Comparison of ENCODE assay signal across 8 mouse cellular contexts in genomic region chr8:71487691-71488445, GRCm38 (mm10). TPM values are rescaled to one million over a fixed set of nuclear protein-coding genes. Genes with fewer than 3 reads are reported as not detected.
DNase-seq lines count a peak whose midpoint lies in the region; ATAC-seq lines count a peak whose summit lies in the region.

Gtpbp3 (plus strand) TSS chr8:71488103.

- WGBS in hindbrain, embryonic 14.5 days = 0% methylated on average over 33 of the region's 33 CpGs

- peaks cover 26% of the 10 kb centered on the region for H3K4me1 ChIP-seq in hindbrain, embryonic 14.5 days (replicated peaks; ENCODE audit: control insufficient read depth, insufficient read depth, low read length)

- no peaks in the 10 kb centered on the region for H3K9me3 ChIP-seq in hindbrain, embryonic 14.5 days (ENCODE audit: control insufficient read depth, low read length)

- peak within 1 kb of the TSS; percentile 63 for H3K9ac ChIP-seq in hindbrain, embryonic 14.5 days

- ATAC-seq in hindbrain, embryonic 14.5 days (ENCODE audit: low FRiP score) = peak; percentile 25; the same call in 1 of the 2 replicates

- H3K4me2 ChIP-seq in hindbrain, embryonic 14.5 days (replicated peaks) = peak within 1 kb of the TSS; percentile 90

- peaks cover 32% of the 10 kb centered on the region for H3K36me3 ChIP-seq in hindbrain, embryonic 14.5 days (replicated peaks; ENCODE audit: control insufficient read depth, insufficient read depth)

- H3K27ac ChIP-seq in hindbrain, embryonic 14.5 days = peak within 1 kb of the TSS; percentile 66

- H3K27me3 ChIP-seq in hindbrain, embryonic 14.5 days (ENCODE audit: control insufficient read depth, insufficient read depth, low read length) = no peaks in the 10 kb centered on the region

- H3K4me3 ChIP-seq in hindbrain, embryonic 14.5 days (replicated peaks; ENCODE audit: low read length) = peak within 1 kb of the TSS; percentile 62

- peak; percentile 88 for DNase-seq in Muller cell, postnatal 12 days (ENCODE audit: inconsistent ontology term)
- peak; percentile 85 to 86 for DNase-seq in cerebellum, postnatal 10 days
- peak; percentile 72 to 84 for DNase-seq in frontal cortex, postnatal 36 days (ENCODE audit: low spot score in 2 of 2)
- peak; percentile 66 for DNase-seq in hindbrain, embryonic 14.5 days (ENCODE audit: low spot score)
- peak; percentile 61 for DNase-seq in left cerebral cortex, adult 11 months (ENCODE audit: low spot score)
- DNase-seq in lung, postnatal 36 days = peak; percentile 91
- DNase-seq in retina, embryonic 14.5 days (ENCODE audit: low spot score) = peak; percentile 79
- DNase-seq in thymus, postnatal 25 days = peak; percentile 83

RNA-seq across cellular contexts. Expression of gene Gtpbp3, which starts in this region (rescaled TPM):
- 4.7 and 7.3 TPM in 2 replicates for polyA plus RNA-seq in hindbrain, embryonic 14.5 days (2014; fragmentation: Nextera tagmentation; extraction: Ambion mirVana)

Comparison
In these comparisons a context has a peak if more than half of its experiments do, and no peak if none do; other contexts are left out.
1. Peak in every context shown above with its lines: DNase-seq, ATAC-seq, H3K4me3 ChIP-seq and H3K27ac ChIP-seq.